Mouse (Mus musculus) thymus, adult 2 months (tissue): ENCODE measurements around the gene Psmc3ip. TPM values are rescaled to one million over a fixed set of nuclear protein-coding genes. Genes with fewer than 3 reads are reported as not detected.

Experiments
- DNase-seq: peaks from one replicate; pipeline ENCODE4 v3.0.0; 2021
- H3K27ac ChIP-seq: fragments of 200-500 bp; 2 replicates; pipeline ENCODE4 v1.5.1; 2012; ENCODE audit warnings: low read length, control low read depth; ENCODE audit not compliant: control insufficient read depth, insufficient read depth
- H3K27me3 ChIP-seq: fragments of 200-500 bp; 2 replicates; pipeline ENCODE4 v1.6.1; 2012; ENCODE audit warnings: mild to moderate bottlenecking, low read length, moderate library complexity, mixed read lengths; ENCODE audit not compliant: control insufficient read depth, insufficient read depth
- H3K36me3 ChIP-seq: fragments of 200-500 bp; 2 replicates; pipeline ENCODE4 v1.6.1; 2012; ENCODE audit warnings: mild to moderate bottlenecking, low read length, moderate library complexity; ENCODE audit not compliant: control insufficient read depth, insufficient read depth
- H3K4me1 ChIP-seq: fragments of 200-500 bp; replicated peaks from 2 replicates; pipeline ENCODE4 v1.6.1; 2012; ENCODE audit warnings: low read length; ENCODE audit not compliant: control insufficient read depth, insufficient read depth
- H3K4me3 ChIP-seq: fragments of 200-500 bp; 2 replicates; pipeline ENCODE4 v1.5.1; 2012; ENCODE audit warnings: mild to moderate bottlenecking, low read length, control low read depth, moderate library complexity; ENCODE audit not compliant: control insufficient read depth, insufficient read depth
- CTCF ChIP-seq: fragments of 200-500 bp; IDR thresholded peaks from 2 replicates; pipeline ENCODE4 v1.5.1; 2012; ENCODE audit warnings: mild to moderate bottlenecking, control low read depth, low read length, moderate library complexity, borderline replicate concordance; ENCODE audit not compliant: control insufficient read depth, poor library complexity, insufficient read depth; ENCODE audit errors: extremely low read depth
- POLR2A ChIP-seq: fragments of 200-500 bp; IDR thresholded peaks from 2 replicates; pipeline ENCODE4 v1.6.1; 2012; ENCODE audit warnings: mild to moderate bottlenecking, low read length, control low read depth, moderate library complexity; ENCODE audit not compliant: control insufficient read depth, poor library complexity, insufficient read depth; ENCODE audit errors: extremely low read depth
- WGBS: fragments of 180-500 bp; shearing (Covaris S2); methylation state at CpG from one replicate; pipeline ENCODE4 v1.1.7; 2018; 5-methylcytosine and 5-hydroxymethylcytosine counted together
- polyA plus RNA-seq: library from polyadenylated mRNA; depleted of rRNA; stranded (reverse); fragments of >200 nt; gene quantifications from 2 replicates; pipeline ENCODE4 v1.2.3, GENCODE M21; 2012

The Psmc3ip gene
- polyA plus RNA-seq, 1 experiment = 6.0 TPM

DNA sequence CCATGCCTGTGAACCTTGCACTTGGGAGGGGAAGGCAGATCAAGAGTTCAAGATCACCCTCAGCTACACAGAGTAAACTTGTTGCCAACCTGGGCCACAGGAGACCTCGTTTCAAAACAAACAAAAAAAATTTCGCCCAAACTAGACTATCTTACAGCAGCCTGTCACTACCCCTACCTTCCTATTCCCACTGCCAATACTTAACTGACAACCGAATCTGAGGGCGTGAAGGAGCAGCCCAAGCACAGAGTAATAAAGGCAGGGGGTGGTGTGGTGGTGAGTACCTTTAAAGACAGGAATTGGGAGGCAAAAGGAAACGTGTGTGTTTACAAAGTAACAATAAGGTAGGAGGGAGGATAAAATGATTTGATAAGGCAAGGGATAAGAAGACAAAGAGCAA lies 15.5 kb upstream of the Psmc3ip start:
- H3K4me1 ChIP-seq = peaks cover 3% of the 10 kb centered on the region; the same call in 1 of the 2 replicates

DNA sequence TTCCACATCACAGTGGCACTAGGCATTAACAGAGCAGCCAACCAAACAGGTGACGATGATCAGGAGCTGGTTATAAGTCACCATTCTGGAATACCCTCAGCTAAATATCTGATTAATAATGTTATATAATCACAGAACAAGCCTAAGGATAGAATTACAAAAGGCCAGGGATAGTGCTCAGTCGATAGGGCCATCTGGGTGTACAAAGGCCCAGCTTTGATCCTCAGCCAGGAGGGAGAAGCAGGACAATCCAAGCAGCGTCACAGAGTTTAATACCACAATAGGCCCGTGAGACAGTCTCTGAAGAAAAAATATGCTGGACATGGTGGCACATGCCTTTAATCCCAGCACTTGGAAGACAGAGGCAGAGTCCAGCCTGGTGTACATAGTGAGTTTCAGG lies 14.1 kb upstream of the Psmc3ip start:
- no peak for DNase-seq
- 93% methylated on average over 4 of the region's 4 CpGs for WGBS
- Histone ChIP-seq H3K36me3 (peaks cover 23% of the 10 kb centered on the region), H3K4me1 (peaks cover 3% of the 10 kb centered on the region; the same call in 1 of the 2 replicates), H3K27ac (no peak overlapping the region), H3K27me3 (no peaks in the 10 kb centered on the region), H3K4me3 (no peak overlapping the region)
- TF ChIP-seq POLR2A = no peak
- no peak for TF ChIP-seq CTCF

More for the DNA sequence above, 15.5 kb upstream of the Psmc3ip start:
- Histone ChIP-seq H3K27me3 (no peaks in the 10 kb centered on the region), H3K4me3 (no peak overlapping the region), H3K27ac (no peak overlapping the region), H3K36me3 (peaks cover 10% of the 10 kb centered on the region)
- no peak for DNase-seq
- 86% methylated on average over 5 of the region's 5 CpGs for WGBS
- TF ChIP-seq CTCF (no peak), POLR2A (no peak)

DNA sequence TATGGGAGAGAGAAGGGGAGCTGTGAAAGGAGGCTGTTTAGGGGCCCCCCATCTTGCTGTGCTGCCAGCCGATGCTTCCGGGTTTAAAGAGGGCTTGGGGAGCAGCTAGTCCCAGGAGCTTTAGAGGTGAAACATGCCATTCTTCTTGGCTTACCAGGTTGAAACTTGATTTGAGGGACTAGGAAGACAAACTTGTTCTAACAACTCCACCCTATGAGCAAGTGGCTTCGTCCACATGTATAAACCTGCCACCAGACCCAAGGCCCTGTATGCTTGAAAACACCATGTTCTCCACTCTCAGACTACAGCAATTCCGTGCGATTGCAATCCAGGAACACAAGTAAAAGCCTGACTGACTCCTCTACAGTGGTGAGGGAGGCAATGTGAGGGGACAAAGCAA lies 7.8 kb upstream of the Psmc3ip start:
- DNase-seq = no peak
- TF ChIP-seq CTCF (no peak), POLR2A (no peak)
- Histone ChIP-seq H3K4me3 (no peak overlapping the region), H3K36me3 (peaks cover 78% of the 10 kb centered on the region), H3K27ac (no peak overlapping the region), H3K4me1 (no peaks in the 10 kb centered on the region), H3K27me3 (no peaks in the 10 kb centered on the region)
- 94% methylated on average over 5 of the region's 5 CpGs for WGBS

DNA sequence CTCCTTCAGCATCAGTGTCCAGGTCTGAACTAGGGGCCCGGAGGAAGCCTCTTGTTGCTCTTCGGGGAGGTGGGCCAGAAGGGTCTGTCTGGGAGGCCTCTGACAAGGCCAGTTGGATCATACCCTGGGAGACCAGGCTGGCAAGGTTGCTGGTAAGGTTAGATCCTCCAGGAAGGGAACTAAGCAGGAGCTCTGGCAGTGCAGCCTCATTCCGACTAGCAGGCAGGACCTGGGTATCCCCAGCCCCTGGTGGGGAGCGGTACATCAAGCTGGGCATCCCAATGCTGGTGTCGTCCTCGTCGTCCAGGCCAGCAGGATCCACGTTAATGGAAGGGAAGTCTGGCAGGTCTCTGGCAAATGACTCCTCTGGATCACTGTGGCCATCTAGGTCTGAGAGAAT lies 3.0 kb upstream of the Psmc3ip start:
- no peak for DNase-seq
- no peak overlapping the region for H3K27ac ChIP-seq
- peaks cover 8% of the 10 kb centered on the region; the same call in 1 of the 2 replicates for H3K4me1 ChIP-seq
- 97% methylated on average over 8 of the region's 8 CpGs for WGBS
- TF ChIP-seq POLR2A (no peak), CTCF (no peak)
- no peak overlapping the region for H3K4me3 ChIP-seq
- H3K27me3 ChIP-seq = no peaks in the 10 kb centered on the region
- peaks cover 58% of the 10 kb centered on the region for H3K36me3 ChIP-seq

DNA sequence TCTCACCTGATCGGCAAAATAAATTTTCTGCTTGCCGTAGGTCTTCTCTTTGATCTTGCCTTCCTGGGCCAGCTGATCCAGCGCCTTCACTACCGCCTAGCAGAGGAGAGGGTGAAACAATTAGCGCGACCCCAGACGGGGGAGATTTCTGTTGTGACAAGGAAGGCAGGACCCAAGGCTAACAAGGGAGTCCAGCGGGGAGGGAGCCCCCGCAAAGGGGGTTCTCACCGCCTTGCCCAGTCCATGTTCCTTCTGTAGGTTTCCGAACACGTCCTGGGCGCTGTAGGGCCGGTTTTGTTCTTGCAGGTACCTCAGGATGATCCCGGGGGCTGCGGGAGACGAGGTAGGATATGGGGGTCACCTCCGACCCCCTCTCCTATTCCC lies 314 bp downstream of the Psmc3ip start:
- no peak for TF ChIP-seq POLR2A
- no peak for TF ChIP-seq CTCF
- peaks cover 8% of the 10 kb centered on the region; the same call in 1 of the 2 replicates for H3K4me1 ChIP-seq
- WGBS = under 1% methylated on average over 18 of the region's 18 CpGs
- H3K36me3 ChIP-seq = peaks cover 57% of the 10 kb centered on the region
- H3K27ac ChIP-seq = no peak overlapping the region
- H3K27me3 ChIP-seq = no peaks in the 10 kb centered on the region
- H3K4me3 ChIP-seq = peak overlapping the region; percentile 85
- no peak for DNase-seq

DNA sequence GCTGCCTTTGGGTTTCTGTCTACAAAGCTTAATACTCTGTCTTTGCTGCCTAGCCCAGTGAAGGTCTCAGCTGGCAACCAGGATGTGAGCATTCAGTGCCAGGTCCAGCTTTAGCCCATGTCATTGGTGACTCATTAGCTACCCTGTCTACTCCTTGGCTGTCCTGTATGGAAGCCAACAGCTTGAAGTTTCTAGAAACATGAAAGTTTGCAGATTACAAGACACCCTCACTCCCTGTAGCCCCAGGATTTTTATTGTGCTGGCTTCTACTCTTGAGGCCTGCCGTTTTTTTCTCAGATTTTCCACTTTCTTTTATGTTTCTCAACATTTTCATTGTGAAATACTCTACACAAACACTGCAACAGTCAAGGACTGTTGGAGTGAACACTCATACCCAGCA lies 5.3 kb downstream of the Psmc3ip start:
- WGBS = 91% methylated on average over 1 of the region's 1 CpGs
- Histone ChIP-seq H3K4me1 (peaks cover 23% of the 10 kb centered on the region), H3K27me3 (no peaks in the 10 kb centered on the region), H3K36me3 (peaks cover 40% of the 10 kb centered on the region), H3K27ac (no peak overlapping the region), H3K4me3 (no peak overlapping the region)
- TF ChIP-seq POLR2A (no peak), CTCF (no peak)
- no peak for DNase-seq

DNA sequence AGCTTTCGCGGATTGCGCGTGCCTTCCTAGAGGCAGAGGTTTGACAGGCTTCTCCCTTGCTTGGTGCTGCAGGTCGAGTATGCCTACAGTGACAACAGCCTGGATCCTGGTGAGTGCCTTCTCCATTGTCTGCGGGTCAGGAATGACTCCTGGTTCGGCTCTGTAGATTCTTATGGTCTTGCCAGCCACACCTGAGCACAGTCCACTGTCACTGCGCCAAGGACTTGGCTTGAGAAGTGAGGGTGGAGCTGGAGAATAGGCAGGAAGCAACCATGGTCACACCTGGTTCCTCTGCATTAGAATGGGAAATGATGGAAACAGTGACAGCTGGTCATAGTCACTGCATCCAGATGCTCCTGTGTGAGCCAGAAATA lies 7.6 kb downstream of the Psmc3ip start:
- DNase-seq = no peak
- no peaks in the 10 kb centered on the region for H3K27me3 ChIP-seq
- H3K4me1 ChIP-seq = peaks cover 28% of the 10 kb centered on the region
- WGBS = 5% methylated on average over 8 of the region's 8 CpGs
- peak overlapping the region; percentile 54 for H3K4me3 ChIP-seq
- no peak for TF ChIP-seq POLR2A
- no peak; the same call in 1 of the 2 replicates for TF ChIP-seq CTCF
- H3K27ac ChIP-seq = peak overlapping the region; percentile 16; the same call in 1 of the 2 replicates
- peaks cover 37% of the 10 kb centered on the region for H3K36me3 ChIP-seq
